Mouse (Mus musculus): ENCODE data around the gene Fcer1g.
"Not testable (repeated sequence)": the region's sequence is repeated elsewhere in the genome, so short reads cannot be mapped to it uniquely, and the experiment has no call there.

Fcer1g gene

GRCm38 (mm10) chr1:171247453-171247841 is 13.3 kb upstream of the Fcer1g start:
- in situ Hi-C loops (cut with MboI, MseI) = no loop called here

DNA sequence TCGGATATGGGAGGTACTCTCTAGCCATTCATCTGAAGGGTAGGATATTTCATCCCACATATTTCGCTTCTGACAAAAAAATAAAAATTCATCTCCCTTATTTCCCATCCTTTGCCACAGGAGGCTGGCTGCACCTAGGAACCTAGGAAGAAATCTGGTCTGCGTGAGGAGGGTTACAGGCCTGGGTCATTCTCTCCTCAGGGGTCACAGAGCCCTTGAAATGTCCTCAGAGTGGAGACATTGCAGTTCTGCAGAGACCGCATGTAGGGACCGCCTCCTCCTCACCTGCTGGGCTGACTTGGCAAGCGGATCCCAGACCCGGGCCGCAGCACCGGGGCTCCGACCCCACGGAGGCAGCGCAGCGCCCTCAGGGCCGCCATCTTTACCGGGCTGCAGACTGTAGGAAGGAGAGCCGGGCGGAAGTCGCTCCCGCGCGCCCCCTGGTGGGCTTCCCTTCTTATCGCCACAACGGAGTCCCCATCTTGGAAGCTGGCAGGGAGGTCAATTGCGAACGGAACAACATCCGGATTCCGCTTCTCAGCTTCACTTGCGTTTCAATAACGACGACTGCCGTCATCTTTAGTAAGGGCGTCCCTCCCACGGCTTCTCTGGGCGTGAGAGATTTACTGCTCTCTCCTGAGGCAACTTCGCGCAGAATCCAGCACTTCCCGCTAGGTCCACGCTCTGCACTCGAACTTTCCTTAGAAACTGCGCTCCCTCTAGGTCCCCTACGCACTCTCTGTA is 12.7 kb upstream of the Fcer1g start:
- in situ Hi-C loops (cut with MboI, MseI) = no loop called here

- in situ Hi-C loops (cut with MboI, MseI) = no loop called here
These were observed 11.2 kb upstream of the Fcer1g start for GRCm38 (mm10) chr1:171245353-171245752.

DNA sequence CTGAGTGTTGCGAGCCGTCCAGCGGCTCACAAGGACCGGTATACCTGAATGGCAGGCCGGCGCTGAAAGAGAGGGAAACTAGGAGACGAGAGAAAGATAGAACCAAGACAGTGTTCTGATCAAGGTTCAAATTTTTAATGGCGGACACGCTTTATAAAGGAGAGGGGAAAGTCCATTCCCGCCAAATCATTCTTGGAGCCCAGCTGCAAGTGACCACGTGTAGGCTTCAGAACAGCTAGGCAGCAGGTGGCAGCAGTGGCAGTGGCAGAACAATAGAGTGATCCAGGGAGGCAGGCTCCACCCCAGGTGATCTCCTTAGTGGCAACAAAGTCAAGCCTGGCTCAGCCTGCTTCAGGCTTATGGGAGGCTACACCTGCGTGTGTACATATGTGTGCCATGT is 7.8 kb upstream of the Fcer1g start:
- in situ Hi-C loops (cut with MboI, MseI) = not testable (repeated sequence)

DNA sequence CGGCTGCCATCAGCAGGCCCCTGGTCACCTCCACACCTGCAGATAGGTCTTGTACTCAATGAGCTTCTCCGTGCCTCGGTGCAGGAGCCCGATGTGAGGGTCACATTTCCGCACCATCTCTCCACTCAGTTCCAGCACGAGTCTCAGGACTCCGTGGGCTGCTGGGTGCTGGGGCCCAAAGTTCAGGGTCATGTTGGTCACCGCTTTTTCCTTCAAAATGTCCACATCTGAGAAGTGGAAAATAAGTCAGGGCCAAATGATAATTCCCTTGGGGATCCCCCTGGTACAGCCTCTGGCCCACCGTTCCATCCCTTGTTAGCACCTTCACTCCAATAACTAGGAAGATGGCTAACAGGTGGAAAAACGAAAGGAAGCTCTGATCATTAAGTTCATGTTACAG is 6.7 kb upstream of the Fcer1g start:
- in situ Hi-C loops (cut with MboI, MseI) = no loop called here

DNA sequence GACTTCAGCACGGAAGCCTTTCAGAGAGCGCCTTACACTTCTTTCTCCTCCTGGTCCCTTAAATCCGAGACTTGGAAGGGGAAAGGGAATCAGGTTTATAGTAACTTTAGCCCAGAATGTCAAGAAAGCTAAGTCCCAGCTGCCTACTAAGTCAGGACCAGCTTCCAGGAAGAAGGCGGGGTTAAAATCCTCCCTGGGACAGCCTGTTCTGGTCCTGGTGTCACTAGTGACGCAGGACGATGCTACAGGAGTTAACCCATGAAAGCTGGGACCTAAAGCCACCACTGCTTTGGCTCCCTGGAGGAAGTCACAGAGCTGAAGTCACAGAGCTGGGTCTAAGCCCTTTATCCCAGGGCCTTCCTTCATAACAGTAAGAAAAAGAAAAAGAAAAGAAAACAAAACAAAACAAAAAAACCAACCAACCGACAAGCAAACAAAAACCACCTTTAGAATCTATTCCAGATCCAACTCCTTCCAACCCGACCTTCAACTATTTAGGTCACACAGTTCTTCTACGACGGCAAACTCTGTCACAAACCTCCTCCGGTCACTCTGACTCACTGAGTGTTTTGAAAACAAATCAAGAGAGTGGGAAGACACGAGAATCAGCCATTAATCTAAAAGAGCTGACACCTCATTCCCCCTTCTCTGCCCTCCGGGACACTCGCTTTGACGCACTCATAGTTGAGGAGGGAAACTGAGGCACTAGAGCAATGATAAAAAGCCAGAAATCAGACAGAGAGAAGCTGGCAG is 6.0 kb upstream of the Fcer1g start:
- in situ Hi-C loops (cut with MboI, MseI) = no loop called here

DNA sequence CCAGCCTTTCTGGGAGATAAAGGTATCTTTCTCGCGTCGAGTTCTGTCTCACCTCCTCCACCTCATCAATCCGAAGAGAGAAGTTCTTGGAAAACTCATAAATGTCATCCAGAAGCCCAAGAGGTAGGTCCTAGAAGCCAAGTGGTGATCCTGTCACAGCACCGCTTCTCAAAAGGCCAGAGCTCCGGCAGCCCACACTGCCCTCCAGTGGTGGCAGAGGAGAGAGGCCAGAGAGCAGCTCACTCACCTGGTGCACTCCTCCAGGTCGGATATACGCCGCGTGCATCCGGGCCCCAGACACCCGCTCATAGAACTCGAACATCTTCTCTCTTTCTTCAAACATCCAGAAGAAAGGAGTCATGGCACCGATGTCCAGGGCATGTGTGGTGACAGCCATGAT is 4.3 kb upstream of the Fcer1g start:
- in situ Hi-C loops (cut with MboI, MseI) = no loop called here

- in situ Hi-C loops (cut with MboI, MseI) = no loop called here
These were observed 3.3 kb upstream of the Fcer1g start for GRCm38 (mm10) chr1:171237438-171237837.

GRCm38 (mm10) chr1:171235791-171236190 is 1.6 kb upstream of the Fcer1g start:
- in situ Hi-C loops (cut with MboI, MseI) = no loop called here

GRCm38 (mm10) chr1:171234538-171234937 is 373 bp upstream of the Fcer1g start:
- in situ Hi-C loops (cut with MboI, MseI) = no loop called here

GRCm38 (mm10) chr1:171232800-171233730 is 1.1 kb downstream of the Fcer1g start:
- in situ Hi-C loops (cut with MboI, MseI) = no loop called here

DNA sequence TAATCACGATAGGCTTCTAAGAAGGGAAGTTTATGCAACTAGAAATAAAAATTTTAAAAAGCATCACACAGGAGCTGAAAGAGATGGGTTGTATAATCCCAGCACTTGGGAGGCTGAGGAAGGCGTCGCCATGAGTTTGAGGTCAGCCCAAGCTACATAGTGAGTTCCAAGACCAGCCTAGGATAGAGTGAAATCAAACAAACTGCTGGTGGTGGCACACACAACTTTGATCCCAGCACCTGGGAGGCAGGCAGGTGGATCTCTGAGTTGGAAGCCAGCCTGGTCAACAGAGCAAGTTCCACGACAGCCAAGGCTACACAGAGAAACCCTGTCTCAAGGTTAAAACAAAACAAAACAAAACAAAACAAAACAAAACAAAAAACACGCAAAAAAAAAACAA is 1.8 kb downstream of the Fcer1g start:
- in situ Hi-C loops (cut with MboI, MseI) = no loop called here

GRCm38 (mm10) chr1:171231844-171232243 is 2.3 kb downstream of the Fcer1g start:
- in situ Hi-C loops (cut with MboI, MseI) = no loop called here

DNA sequence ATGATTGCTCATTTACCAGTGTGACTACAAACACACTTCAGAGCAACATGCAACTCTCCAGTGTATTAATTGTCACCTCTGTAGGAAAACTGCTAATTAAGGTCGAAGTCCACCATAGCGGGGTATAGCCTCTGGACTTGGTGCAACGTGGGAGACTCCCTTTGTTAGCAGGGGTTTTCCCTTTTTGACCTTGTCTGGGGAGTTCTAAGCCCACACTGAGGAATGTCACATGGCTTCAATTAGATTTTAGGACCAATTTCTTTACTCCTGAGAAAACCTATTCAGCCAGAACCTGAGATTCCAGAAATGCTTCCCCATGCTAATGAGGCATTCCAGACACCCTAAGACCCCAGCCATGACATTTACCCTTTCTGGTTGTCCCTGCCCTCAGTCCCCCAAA is 4.0 kb downstream of the Fcer1g start:
- in situ Hi-C loops (cut with MboI, MseI) = no loop called here

GRCm38 (mm10) chr1:171229750-171230149 is 4.4 kb downstream of the Fcer1g start:
- in situ Hi-C loops (cut with MboI, MseI) = no loop called here

DNA sequence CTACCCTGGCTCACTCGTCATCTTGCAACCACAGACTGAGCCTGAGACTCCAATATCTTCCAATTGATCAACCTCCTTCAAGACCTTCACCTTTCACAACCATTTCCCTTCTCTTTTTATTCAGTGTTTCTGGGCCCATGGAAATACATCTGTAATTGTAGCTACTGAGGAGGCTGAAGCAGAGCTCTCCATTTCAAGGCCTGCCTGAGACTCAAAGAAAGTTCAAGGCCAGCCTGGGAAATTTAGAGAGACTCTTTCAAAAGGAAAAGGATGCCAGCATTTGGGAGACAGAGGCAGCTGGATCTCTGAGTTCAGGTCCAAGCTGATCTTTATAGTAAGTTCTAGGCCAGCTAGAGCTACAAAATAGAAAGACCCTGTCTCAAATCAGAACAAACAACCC is 6.3 kb downstream of the Fcer1g start:
- in situ Hi-C loops (cut with MboI, MseI) = no loop called here

- in situ Hi-C loops (cut with MboI, MseI) = no loop called here
These were observed 7.4 kb downstream of the Fcer1g start for GRCm38 (mm10) chr1:171226780-171227179.

- in situ Hi-C loops (cut with MboI, MseI) = loop anchor here in 1 of 2 experiments (5.0 kb wide), 1 partner anchor 108 kb away; no protein-coding TSS in a partner anchor
These were observed 9.3 kb downstream of the Fcer1g start, which contains the start of gene Apoa2 for GRCm38 (mm10) chr1:171224857-171225256. Gene Apoa2 (plus strand): TSS chr1:171225054.

DNA sequence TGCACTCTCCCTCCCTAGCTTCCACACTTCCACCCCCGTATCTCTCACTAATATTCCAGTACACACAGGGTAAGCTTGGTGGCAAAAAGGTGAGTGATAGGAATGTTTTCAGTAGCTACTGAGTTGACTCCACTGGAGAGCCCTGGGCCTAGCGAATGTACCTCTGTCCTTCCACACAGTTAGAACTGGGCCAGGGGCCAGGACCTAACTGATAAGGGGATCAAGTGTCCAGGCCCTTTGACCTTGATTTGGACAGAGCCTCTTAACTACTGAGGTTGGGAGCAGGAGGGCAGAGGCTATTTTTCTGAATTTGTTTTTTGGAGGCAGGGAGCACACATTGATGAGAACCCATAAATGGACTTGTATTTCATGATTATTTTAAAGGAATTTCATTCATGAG is 10.4 kb downstream of the Fcer1g start:
- in situ Hi-C loops (cut with MboI, MseI) = loop anchor here in 1 of 2 experiments (5.0 kb wide), 1 partner anchor 106 kb away; no protein-coding TSS in a partner anchor

DNA sequence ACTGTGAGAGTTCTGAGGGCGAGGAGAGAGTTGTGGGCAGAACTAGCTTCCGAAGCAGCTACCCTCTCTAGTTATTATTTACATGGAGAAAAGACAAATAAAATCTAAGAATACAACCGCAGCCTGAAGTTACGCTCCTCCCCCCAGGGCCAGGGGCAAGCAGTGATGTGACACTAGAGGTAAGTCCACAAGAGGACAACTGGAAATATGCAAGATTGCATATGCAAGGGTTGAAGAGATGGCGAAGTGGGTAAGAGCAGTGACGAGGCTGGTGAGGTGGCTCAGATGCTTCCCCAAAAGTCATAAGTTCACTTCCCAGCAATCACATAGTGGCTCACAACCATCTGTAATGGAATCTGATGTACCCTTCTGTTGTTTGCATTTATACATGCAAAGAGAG is 11.0 kb downstream of the Fcer1g start:
- in situ Hi-C loops (cut with MboI, MseI) = loop anchor here in 1 of 2 experiments (5.0 kb wide), 1 partner anchor 106 kb away; no protein-coding TSS in a partner anchor

Data from T-helper 17 cell (primary cell).